Mouse (Mus musculus): ENCODE data around the gene Shc2.

- no peak for TF ChIP-seq CTCF (IDR thresholded peaks at IDR 0.05; ENCODE audit: control insufficient read depth, insufficient read depth, insufficient replicate concordance, low read depth, low read length)
- no peak for TF ChIP-seq POLR2A (IDR thresholded peaks at IDR 0.05; ENCODE audit: control insufficient read depth, low read depth, low read length)
Measured at GRCm38 (mm10) chr10:79673054-79673453, 35.3 kb upstream of the Shc2 start.

Data from testis, adult 2 months (tissue).